Mouse (Mus musculus) heart, adult 2 months (tissue): ENCODE measurements around the gene Ttc3.
"Not testable (repeated sequence)": the region's sequence is repeated elsewhere in the genome, so short reads cannot be mapped to it uniquely, and the experiment has no call there.

Experiments
- CTCF ChIP-seq: fragments of 200-600 bp; IDR thresholded peaks from 2 replicates; pipeline ENCODE4 v1.8.1; 2022; ENCODE audit warnings: antibody characterized with exemption, mild to moderate bottlenecking, moderate library complexity
- EP300 ChIP-seq: fragments of 200-500 bp; IDR thresholded peaks from 2 replicates; pipeline ENCODE4 v1.6.1; 2011; ENCODE audit warnings: low read depth, low read length, control low read depth; ENCODE audit not compliant: insufficient read depth
- POLR2A ChIP-seq: fragments of 200-500 bp; IDR thresholded peaks from 2 replicates; pipeline ENCODE4 v1.6.1; 2011; ENCODE audit warnings: mild to moderate bottlenecking, low read depth, low read length, control low read depth; ENCODE audit not compliant: insufficient read depth

- not testable (repeated sequence) for TF ChIP-seq EP300, POLR2A, CTCF
These were observed 126.8 kb downstream of the Ttc3 start for GRCm38 (mm10) chr16:94497176-94497575.
